Mouse (Mus musculus): ENCODE data around the gene Prkcb. TPM values are rescaled to one million over a fixed set of nuclear protein-coding genes. Genes with fewer than 3 reads are reported as not detected.

Gene Prkcb
- polyA plus RNA-seq, 1 experiment: 6.1 TPM

DNA sequence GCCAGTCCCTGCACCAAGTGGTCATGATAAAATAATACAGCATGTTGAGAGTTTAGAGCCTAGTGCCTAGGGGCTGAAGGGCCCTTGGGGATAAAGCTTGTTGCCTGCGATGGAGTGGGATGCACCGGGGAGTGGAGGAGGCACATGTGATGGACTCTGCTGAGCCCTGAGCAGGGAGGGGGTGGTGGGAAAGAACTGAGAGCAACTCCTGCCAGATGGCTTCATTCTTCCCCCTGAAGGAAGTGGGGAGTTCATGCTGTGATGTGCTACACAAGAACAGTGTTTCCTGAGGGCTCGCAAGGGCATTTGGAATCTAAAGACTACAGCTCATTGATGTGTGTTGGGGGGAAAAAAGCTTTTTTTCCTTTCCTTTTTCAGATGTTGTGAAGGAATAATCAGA lies 49.5 kb downstream of the Prkcb start:
- H3K27ac ChIP-seq (ENCODE audit: insufficient read depth, low read depth, low read length): no peak overlapping the region
- no peak overlapping the region for H3K4me3 ChIP-seq (ENCODE audit: insufficient read depth, low read depth, low read length)
- H3K36me3 ChIP-seq (ENCODE audit: control insufficient read depth, insufficient read depth, low read length): no peaks in the 10 kb centered on the region
- DNase-seq: no peak
- no peaks in the 10 kb centered on the region for H3K4me1 ChIP-seq (ENCODE audit: control insufficient read depth, insufficient read depth, low read length)
- 62% methylated on average over 3 of the region's 3 CpGs for WGBS
- no peaks in the 10 kb centered on the region for H3K27me3 ChIP-seq (replicated peaks; ENCODE audit: control insufficient read depth, insufficient read depth, low read length)
- TF ChIP-seq POLR2A (IDR thresholded peaks at IDR 0.05; ENCODE audit: low read depth, low read length) (no peak), CTCF (conservative IDR thresholded peaks at IDR 0.05; ENCODE audit: insufficient read depth, insufficient read length, low read depth, low read length) (no peak)

GRCm38 (mm10) chr7:122339476-122339875 lies 50.9 kb downstream of the Prkcb start:
- WGBS: 85% methylated on average over 2 of the region's 2 CpGs
- Histone ChIP-seq H3K4me1 (ENCODE audit: control insufficient read depth, insufficient read depth, low read length) (no peaks in the 10 kb centered on the region), H3K27ac (ENCODE audit: insufficient read depth, low read depth, low read length) (no peak overlapping the region), H3K4me3 (ENCODE audit: insufficient read depth, low read depth, low read length) (no peak overlapping the region), H3K36me3 (ENCODE audit: control insufficient read depth, insufficient read depth, low read length) (no peaks in the 10 kb centered on the region), H3K27me3 (replicated peaks; ENCODE audit: control insufficient read depth, insufficient read depth, low read length) (no peaks in the 10 kb centered on the region)
- no peak for DNase-seq
- no peak for TF ChIP-seq CTCF (conservative IDR thresholded peaks at IDR 0.05; ENCODE audit: insufficient read depth, insufficient read length, low read depth, low read length)
- TF ChIP-seq POLR2A (IDR thresholded peaks at IDR 0.05; ENCODE audit: low read depth, low read length): no peak

GRCm38 (mm10) chr7:122341813-122342212 lies 53.3 kb downstream of the Prkcb start:
- no peak for TF ChIP-seq POLR2A (IDR thresholded peaks at IDR 0.05; ENCODE audit: low read depth, low read length)
- TF ChIP-seq CTCF (conservative IDR thresholded peaks at IDR 0.05; ENCODE audit: insufficient read depth, insufficient read length, low read depth, low read length): no peak
- Histone ChIP-seq H3K4me3 (ENCODE audit: insufficient read depth, low read depth, low read length) (no peak overlapping the region), H3K36me3 (ENCODE audit: control insufficient read depth, insufficient read depth, low read length) (no peaks in the 10 kb centered on the region), H3K4me1 (ENCODE audit: control insufficient read depth, insufficient read depth, low read length) (no peaks in the 10 kb centered on the region), H3K27me3 (replicated peaks; ENCODE audit: control insufficient read depth, insufficient read depth, low read length) (no peaks in the 10 kb centered on the region), H3K27ac (ENCODE audit: insufficient read depth, low read depth, low read length) (no peak overlapping the region)
- DNase-seq: no peak
- WGBS: 74% methylated on average over 3 of the region's 3 CpGs

GRCm38 (mm10) chr7:122344656-122345055 lies 56.1 kb downstream of the Prkcb start:
- Histone ChIP-seq H3K36me3 (ENCODE audit: control insufficient read depth, insufficient read depth, low read length) (no peaks in the 10 kb centered on the region), H3K27ac (ENCODE audit: insufficient read depth, low read depth, low read length) (no peak overlapping the region), H3K4me1 (ENCODE audit: control insufficient read depth, insufficient read depth, low read length) (no peaks in the 10 kb centered on the region), H3K27me3 (replicated peaks; ENCODE audit: control insufficient read depth, insufficient read depth, low read length) (no peaks in the 10 kb centered on the region), H3K4me3 (ENCODE audit: insufficient read depth, low read depth, low read length) (no peak overlapping the region)
- 71% methylated on average over 7 of the region's 7 CpGs for WGBS
- DNase-seq: no peak
- TF ChIP-seq POLR2A (IDR thresholded peaks at IDR 0.05; ENCODE audit: low read depth, low read length) (no peak), CTCF (conservative IDR thresholded peaks at IDR 0.05; ENCODE audit: insufficient read depth, insufficient read length, low read depth, low read length) (no peak)

GRCm38 (mm10) chr7:122346251-122347242 lies 58.0 kb downstream of the Prkcb start:
- 68% methylated on average over 14 of the region's 14 CpGs for WGBS
- Histone ChIP-seq H3K27ac (ENCODE audit: insufficient read depth, low read depth, low read length) (no peak overlapping the region), H3K36me3 (ENCODE audit: control insufficient read depth, insufficient read depth, low read length) (no peaks in the 10 kb centered on the region), H3K4me1 (ENCODE audit: control insufficient read depth, insufficient read depth, low read length) (no peaks in the 10 kb centered on the region), H3K4me3 (ENCODE audit: insufficient read depth, low read depth, low read length) (no peak overlapping the region), H3K27me3 (replicated peaks; ENCODE audit: control insufficient read depth, insufficient read depth, low read length) (no peaks in the 10 kb centered on the region)
- no peak for DNase-seq
- TF ChIP-seq POLR2A (IDR thresholded peaks at IDR 0.05; ENCODE audit: low read depth, low read length) (no peak), CTCF (conservative IDR thresholded peaks at IDR 0.05; ENCODE audit: insufficient read depth, insufficient read length, low read depth, low read length) (no peak)

- no peak for DNase-seq
- H3K4me3 ChIP-seq (ENCODE audit: insufficient read depth, low read depth, low read length): no peak overlapping the region
- H3K36me3 ChIP-seq (ENCODE audit: control insufficient read depth, insufficient read depth, low read length): no peaks in the 10 kb centered on the region
- H3K27me3 ChIP-seq (replicated peaks; ENCODE audit: control insufficient read depth, insufficient read depth, low read length): no peaks in the 10 kb centered on the region
- no peaks in the 10 kb centered on the region for H3K4me1 ChIP-seq (ENCODE audit: control insufficient read depth, insufficient read depth, low read length)
- no peak overlapping the region for H3K27ac ChIP-seq (ENCODE audit: insufficient read depth, low read depth, low read length)
- WGBS: 82% methylated on average over 3 of the region's 3 CpGs
- TF ChIP-seq POLR2A (IDR thresholded peaks at IDR 0.05; ENCODE audit: low read depth, low read length) (no peak), CTCF (conservative IDR thresholded peaks at IDR 0.05; ENCODE audit: insufficient read depth, insufficient read length, low read depth, low read length) (no peak)
Observed at GRCm38 (mm10) chr7:122347433-122347832, 58.9 kb downstream of the Prkcb start.

DNA sequence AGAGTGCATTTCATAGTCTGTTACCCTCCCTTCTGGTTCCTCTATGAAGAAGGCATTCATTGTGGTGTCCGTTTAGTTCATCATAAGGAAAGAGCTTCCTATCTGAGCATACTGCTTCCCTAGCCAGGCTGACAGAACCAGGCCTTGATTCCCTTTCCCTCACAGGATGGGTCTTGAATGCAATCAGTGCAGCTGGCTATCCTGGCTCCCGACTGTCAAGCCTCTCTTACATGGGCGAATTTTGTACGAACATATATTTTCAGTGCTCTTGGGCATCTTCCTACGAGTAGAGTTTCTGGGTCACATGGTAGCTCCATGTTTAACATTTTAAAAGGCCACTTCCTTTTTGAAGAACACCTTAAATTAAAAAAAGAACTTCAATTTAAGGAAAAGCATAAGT lies 61.4 kb downstream of the Prkcb start:
- DNase-seq: no peak
- Histone ChIP-seq H3K27ac (ENCODE audit: insufficient read depth, low read depth, low read length) (no peak overlapping the region), H3K4me3 (ENCODE audit: insufficient read depth, low read depth, low read length) (no peak overlapping the region), H3K4me1 (ENCODE audit: control insufficient read depth, insufficient read depth, low read length) (no peaks in the 10 kb centered on the region), H3K27me3 (replicated peaks; ENCODE audit: control insufficient read depth, insufficient read depth, low read length) (no peaks in the 10 kb centered on the region), H3K36me3 (ENCODE audit: control insufficient read depth, insufficient read depth, low read length) (no peaks in the 10 kb centered on the region)
- 83% methylated on average over 5 of the region's 5 CpGs for whole genome bisulfite sequencing
- TF ChIP-seq CTCF (conservative IDR thresholded peaks at IDR 0.05; ENCODE audit: insufficient read depth, insufficient read length, low read depth, low read length): no peak
- TF ChIP-seq POLR2A (IDR thresholded peaks at IDR 0.05; ENCODE audit: low read depth, low read length): no peak
